Mouse (Mus musculus) ES-Bruce4 (cell line): ENCODE measurements around the gene Ddx52.

Source experiments
- CTCF ChIP-seq: IDR thresholded peaks from one replicate; pipeline ENCODE4 v1.8.1; 2011; ENCODE audit warnings: low read depth, low read length
- EP300 ChIP-seq: IDR thresholded peaks from 2 replicates; pipeline ENCODE4 v1.6.1; 2011; ENCODE audit warnings: low read depth, low read length; ENCODE audit not compliant: insufficient read depth
- POLR2A ChIP-seq: IDR thresholded peaks from one replicate; pipeline ENCODE4 v1.8.1; 2011; ENCODE audit warnings: low read length; ENCODE audit not compliant: insufficient read depth

GRCm38 (mm10) chr11:83905756-83906155 lies 36.1 kb upstream of the Ddx52 start:
- TF ChIP-seq CTCF (no peak), EP300 (no peak), POLR2A (no peak)
